Mouse (Mus musculus): Measurements from ENCODE around the gene Rpl37a.

Rpl37a gene

GRCm38 (mm10) chr1:72710753-72711653, at the start of gene Rpl37a:
Gene Rpl37a (plus strand): TSS chr1:72711290.
- peak; percentile 93 to 96 for DNase-seq (ENCODE audit: low spot score in 2 of 2)

GRCm38 (mm10) chr1:72673070-72673469, 38.0 kb upstream of the Rpl37a start:
- DNase-seq (ENCODE audit: low spot score in 2 of 2): no peak

- DNase-seq (ENCODE audit: low spot score in 2 of 2): no peak
Measured at GRCm38 (mm10) chr1:72696256-72696655, 14.8 kb upstream of the Rpl37a start.

- no peak for DNase-seq (ENCODE audit: low spot score in 2 of 2)
Measured at GRCm38 (mm10) chr1:72698651-72699050, 12.4 kb upstream of the Rpl37a start.

- no peak for DNase-seq (ENCODE audit: low spot score in 2 of 2)
Measured at GRCm38 (mm10) chr1:72700479-72700878, 10.6 kb upstream of the Rpl37a start, which contains the start of gene Ankar. Gene Ankar (minus strand): TSS chr1:72700579.

- DNase-seq (ENCODE audit: low spot score in 2 of 2): no peak
Measured at GRCm38 (mm10) chr1:72707525-72707924, 3.6 kb upstream of the Rpl37a start.

GRCm38 (mm10) chr1:72711684-72712083, 594 bp downstream of the Rpl37a start:
- peak in 1 of 2 experiments; percentile 25 for DNase-seq (ENCODE audit: low spot score in 2 of 2)

- no peak for DNase-seq (ENCODE audit: low spot score in 2 of 2)
Measured at GRCm38 (mm10) chr1:72714547-72714946, 3.5 kb downstream of the Rpl37a start.

- DNase-seq (ENCODE audit: low spot score in 2 of 2): no peak
Measured at GRCm38 (mm10) chr1:72715065-72715464, 4.0 kb downstream of the Rpl37a start.

GRCm38 (mm10) chr1:72715593-72716361, 4.7 kb downstream of the Rpl37a start:
- DNase-seq (ENCODE audit: low spot score in 2 of 2): no peak

GRCm38 (mm10) chr1:72716421-72716820, 5.3 kb downstream of the Rpl37a start:
- no peak for DNase-seq (ENCODE audit: low spot score in 2 of 2)

- peak; percentile 44 to 63 for DNase-seq (ENCODE audit: low spot score in 2 of 2)
Measured at GRCm38 (mm10) chr1:72716926-72717325, 5.8 kb downstream of the Rpl37a start.

- DNase-seq (ENCODE audit: low spot score in 2 of 2): no peak
Measured at GRCm38 (mm10) chr1:72717540-72717939, 6.5 kb downstream of the Rpl37a start.

- no peak for DNase-seq (ENCODE audit: low spot score in 2 of 2)
Measured at GRCm38 (mm10) chr1:72718846-72719245, 7.8 kb downstream of the Rpl37a start.

GRCm38 (mm10) chr1:72720115-72720725, 9.1 kb downstream of the Rpl37a start:
- no peak for DNase-seq (ENCODE audit: low spot score in 2 of 2)

- DNase-seq (ENCODE audit: low spot score in 2 of 2): no peak
Measured at GRCm38 (mm10) chr1:72722646-72723045, 11.6 kb downstream of the Rpl37a start.

- DNase-seq (ENCODE audit: low spot score in 2 of 2): no peak
Measured at GRCm38 (mm10) chr1:72724354-72724753, 13.3 kb downstream of the Rpl37a start.

- DNase-seq (ENCODE audit: low spot score in 2 of 2): no peak
Measured at GRCm38 (mm10) chr1:72725941-72726340, 14.9 kb downstream of the Rpl37a start.

- no peak for DNase-seq (ENCODE audit: low spot score in 2 of 2)
Measured at GRCm38 (mm10) chr1:72728781-72729180, 17.7 kb downstream of the Rpl37a start.

GRCm38 (mm10) chr1:72730126-72730525, 19.0 kb downstream of the Rpl37a start:
- no peak for DNase-seq (ENCODE audit: low spot score in 2 of 2)

- DNase-seq (ENCODE audit: low spot score in 2 of 2): no peak
Measured at GRCm38 (mm10) chr1:72733191-72733691, 22.2 kb downstream of the Rpl37a start.

Data from frontal cortex, postnatal 14 days (tissue).